Mouse (Mus musculus): ENCODE results near the gene Fosl1. TPM values are rescaled to one million over a fixed set of nuclear protein-coding genes. Genes with fewer than 3 reads are reported as not detected.

Gene Fosl1
- polyA plus RNA-seq, 1 experiment from 2014 or later, result not detected

DNA sequence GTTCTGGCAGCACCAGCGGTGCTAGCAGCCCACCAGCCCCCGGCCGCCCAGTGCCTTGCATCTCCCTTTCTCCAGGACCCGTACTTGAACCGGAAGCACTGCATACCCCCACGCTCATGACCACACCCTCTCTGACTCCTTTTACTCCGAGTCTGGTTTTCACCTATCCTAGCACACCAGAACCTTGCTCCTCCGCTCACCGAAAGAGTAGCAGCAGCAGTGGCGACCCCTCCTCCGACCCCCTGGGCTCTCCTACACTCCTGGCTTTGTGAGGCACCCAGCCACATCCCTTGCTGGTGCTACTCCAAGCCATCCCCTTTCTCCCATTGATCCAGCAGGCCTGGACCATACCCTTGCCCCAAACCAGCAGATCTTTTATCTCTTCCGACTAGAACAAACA, 7.7 kb downstream of the Fosl1 start:
- no peak for DNase-seq (ENCODE audit: low spot score)
- peaks cover 35% of the 10 kb centered on the region for H3K36me3 ChIP-seq
- H3K4me1 ChIP-seq, result peaks cover 39% of the 10 kb centered on the region
- peaks cover 29% of the 10 kb centered on the region for H3K27me3 ChIP-seq (ENCODE audit: low read depth, poor library complexity, severe bottlenecking)
- peak overlapping the region; percentile 79; the same call in 1 of the 2 replicates for H3K4me3 ChIP-seq
- 82% methylated on average over 12 of the region's 12 CpGs for WGBS
- no peaks in the 10 kb centered on the region for H3K9me3 ChIP-seq (replicated peaks)
- H3K27ac ChIP-seq, result no peak overlapping the region

DNA sequence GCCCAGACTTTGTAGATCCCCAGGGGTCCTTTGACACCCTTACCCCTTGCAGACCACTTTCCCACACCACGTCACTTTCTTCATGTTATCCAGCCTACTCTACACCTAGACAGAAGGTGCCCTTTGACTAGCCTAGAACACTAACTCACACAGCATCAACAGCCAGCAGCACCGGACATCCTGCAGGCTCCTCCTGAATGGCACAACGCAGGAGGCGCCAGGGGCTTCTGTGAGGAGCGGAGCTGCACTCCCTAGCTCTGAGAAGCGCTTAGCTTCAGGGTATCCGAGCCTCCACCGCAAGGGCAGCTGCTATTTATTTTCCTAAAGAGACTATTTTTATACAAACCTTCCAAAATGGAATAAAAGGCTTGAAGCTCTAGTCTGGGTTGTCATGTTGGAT, 8.2 kb downstream of the Fosl1 start:
- peak overlapping the region; percentile 95 for H3K27ac ChIP-seq
- peaks cover 35% of the 10 kb centered on the region for H3K36me3 ChIP-seq
- H3K4me1 ChIP-seq, result peaks cover 40% of the 10 kb centered on the region
- H3K27me3 ChIP-seq (ENCODE audit: low read depth, poor library complexity, severe bottlenecking), result peaks cover 24% of the 10 kb centered on the region
- 69% methylated on average over 8 of the region's 8 CpGs for WGBS
- DNase-seq (ENCODE audit: low spot score), result no peak
- H3K4me3 ChIP-seq, result peak overlapping the region; percentile 79
- no peaks in the 10 kb centered on the region for H3K9me3 ChIP-seq (replicated peaks)

DNA sequence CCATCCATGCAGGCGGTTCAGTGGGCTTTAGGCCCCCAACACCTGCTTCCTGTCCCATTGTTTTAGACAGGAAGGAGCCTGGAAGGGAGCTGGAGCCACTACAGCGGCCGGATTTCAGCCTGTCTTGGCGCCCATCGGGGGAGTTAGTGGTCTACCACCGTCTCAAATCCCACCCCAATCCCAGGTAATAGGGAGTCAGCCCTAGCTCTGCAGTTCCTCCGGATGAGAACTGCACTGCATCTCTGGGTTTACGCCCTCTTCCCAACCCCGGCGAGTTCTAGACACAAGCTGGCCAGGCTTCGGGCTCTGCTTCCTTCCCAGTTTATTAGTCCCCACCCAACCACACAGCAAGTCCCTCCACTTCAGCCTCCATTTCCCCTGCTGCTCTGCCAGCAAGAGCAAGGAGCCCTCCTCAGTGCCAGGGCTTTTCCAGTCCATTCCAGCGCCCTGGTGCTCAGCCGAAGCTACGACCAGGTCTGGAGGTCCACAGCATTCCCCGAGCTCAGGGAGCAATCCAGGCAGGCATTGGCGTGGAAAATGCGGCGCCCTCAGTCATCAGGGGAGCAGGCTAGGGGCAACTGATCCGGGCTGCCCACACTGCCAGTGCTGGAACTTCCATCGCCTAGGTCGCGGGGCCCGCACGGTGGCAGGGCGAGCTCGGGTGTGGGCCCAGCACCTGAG, 9.0 kb downstream of the Fosl1 start:
- Histone ChIP-seq H3K9me3 (replicated peaks) (no peaks in the 10 kb centered on the region), H3K4me3 (peak overlapping the region; percentile 79), H3K36me3 (peaks cover 34% of the 10 kb centered on the region), H3K27ac (peak overlapping the region; percentile 95), H3K27me3 (ENCODE audit: low read depth, poor library complexity, severe bottlenecking) (peaks cover 16% of the 10 kb centered on the region), H3K4me1 (peaks cover 47% of the 10 kb centered on the region)
- WGBS, result 6% methylated on average over 26 of the region's 26 CpGs
- peak; percentile 42 for DNase-seq (ENCODE audit: low spot score)

DNA sequence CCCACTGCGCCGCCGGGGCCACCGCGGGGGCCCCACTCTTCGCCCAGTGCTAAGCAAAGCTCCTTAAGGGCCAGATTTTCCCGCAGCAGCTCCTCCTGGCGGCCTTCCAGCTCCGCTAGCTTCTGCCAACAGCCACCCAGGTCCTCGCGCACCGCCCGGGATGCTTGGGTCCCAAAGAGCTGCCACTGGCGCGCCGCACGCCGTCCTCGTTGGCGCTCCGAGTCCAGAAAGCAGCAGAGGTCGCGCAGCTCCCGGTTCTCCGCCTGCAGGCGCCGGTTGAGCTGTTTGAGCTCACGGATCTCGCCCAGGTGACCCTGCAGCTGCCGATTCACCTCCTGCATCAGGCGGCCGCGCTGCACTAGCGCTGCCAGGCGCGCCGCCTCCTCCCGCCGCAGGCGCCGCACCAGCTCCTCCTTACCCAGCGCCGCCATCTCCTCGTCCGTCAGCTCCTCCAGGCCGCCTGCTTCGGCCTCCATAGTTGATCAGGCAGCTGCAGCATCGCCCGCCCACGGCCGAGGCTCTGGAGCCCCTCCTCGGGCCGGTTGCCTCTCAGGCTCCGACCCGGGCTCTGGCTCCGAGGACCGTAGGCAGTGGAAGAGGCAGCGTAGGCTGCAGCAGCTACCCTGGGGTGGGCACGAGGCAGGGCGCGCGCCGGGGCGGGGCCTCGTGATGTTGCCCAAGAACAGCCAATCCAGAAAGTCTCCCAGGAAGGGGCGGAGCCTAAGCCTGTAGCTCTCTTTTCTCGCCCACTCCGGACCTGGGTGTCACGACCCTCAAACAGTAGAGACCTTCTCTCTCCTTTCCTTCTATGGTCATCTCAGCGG, 9.8 kb downstream of the Fosl1 start:
- Histone ChIP-seq H3K27ac (peak overlapping the region; percentile 95), H3K9me3 (replicated peaks) (no peaks in the 10 kb centered on the region), H3K27me3 (ENCODE audit: low read depth, poor library complexity, severe bottlenecking) (peaks cover 11% of the 10 kb centered on the region), H3K4me3 (peak overlapping the region; percentile 79), H3K36me3 (peaks cover 37% of the 10 kb centered on the region), H3K4me1 (peaks cover 52% of the 10 kb centered on the region)
- under 1% methylated on average over 70 of the region's 70 CpGs for WGBS
- peak; percentile 95 for DNase-seq (ENCODE audit: low spot score)

DNA sequence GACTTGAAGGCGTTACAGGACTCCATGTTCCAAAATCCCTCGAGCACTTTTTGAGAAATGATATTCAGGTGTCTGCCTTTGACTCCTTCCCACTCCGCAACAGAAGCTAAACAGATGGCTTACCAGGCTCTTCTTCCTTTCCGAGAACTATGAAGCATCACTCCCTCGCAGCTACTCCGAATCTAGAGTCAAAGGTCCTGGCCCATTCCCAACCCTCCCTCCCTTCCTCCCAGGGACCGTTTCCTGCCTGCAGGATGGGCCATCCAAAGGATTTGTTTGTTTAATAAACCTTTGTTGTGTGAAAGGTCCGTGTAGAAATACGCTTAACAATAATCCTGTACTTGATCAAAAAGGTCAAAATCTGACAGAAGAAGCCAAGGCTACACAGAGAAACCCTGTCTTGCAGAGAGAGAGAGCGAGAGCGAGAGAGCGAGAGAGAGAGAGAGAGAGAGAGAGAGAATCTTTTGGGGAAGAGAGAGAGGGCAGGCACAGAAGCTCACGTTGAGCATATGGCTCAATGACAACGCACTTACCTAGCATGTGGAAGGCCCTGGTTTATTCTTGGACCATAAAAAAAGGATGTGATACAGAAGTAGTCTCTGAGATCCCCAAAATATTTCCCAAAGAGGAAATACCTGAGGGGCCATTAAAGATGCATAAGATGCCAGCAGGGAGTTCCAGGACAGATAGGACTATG, 10.5 kb downstream of the Fosl1 start, which contains the start of gene Ccdc85b:
Gene Ccdc85b (minus strand): TSS at position 149 of the 697 bp plus-strand sequence.
- H3K9me3 ChIP-seq (replicated peaks), result no peaks in the 10 kb centered on the region
- peaks cover 42% of the 10 kb centered on the region for H3K36me3 ChIP-seq
- peak within 1 kb of the TSS; percentile 79 for H3K4me3 ChIP-seq
- WGBS, result 18% methylated on average over 14 of the region's 14 CpGs
- peaks cover 11% of the 10 kb centered on the region for H3K27me3 ChIP-seq (ENCODE audit: low read depth, poor library complexity, severe bottlenecking)
- no peak for DNase-seq (ENCODE audit: low spot score)
- peak within 1 kb of the TSS; percentile 95 for H3K27ac ChIP-seq
- H3K4me1 ChIP-seq, result peaks cover 52% of the 10 kb centered on the region

DNA sequence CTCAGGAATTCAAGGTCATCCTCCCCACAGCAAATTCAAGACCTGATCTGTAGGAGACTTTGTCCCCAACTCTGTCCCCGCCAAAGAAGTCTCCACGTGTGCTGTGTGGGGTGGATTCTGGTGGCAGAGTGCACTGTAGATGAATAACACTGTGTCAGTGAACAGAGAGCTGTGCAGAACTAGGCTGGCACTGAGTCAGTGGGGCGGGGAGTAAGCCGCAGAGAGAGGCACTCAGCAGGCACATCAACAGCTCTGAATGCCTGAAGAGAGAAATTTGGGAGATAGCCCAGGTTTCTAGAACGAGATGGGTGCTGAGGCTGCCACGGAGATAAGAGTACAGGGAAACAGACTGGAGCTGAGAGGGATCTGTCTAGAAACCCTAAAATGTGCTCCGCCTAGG, 11.7 kb downstream of the Fosl1 start:
- H3K36me3 ChIP-seq, result peaks cover 44% of the 10 kb centered on the region
- H3K27ac ChIP-seq, result no peak overlapping the region
- no peaks in the 10 kb centered on the region for H3K9me3 ChIP-seq (replicated peaks)
- H3K27me3 ChIP-seq (ENCODE audit: low read depth, poor library complexity, severe bottlenecking), result peaks cover 11% of the 10 kb centered on the region
- no peak overlapping the region for H3K4me3 ChIP-seq
- H3K4me1 ChIP-seq, result peaks cover 56% of the 10 kb centered on the region
- 72% methylated on average over 7 of the region's 7 CpGs for WGBS
- DNase-seq (ENCODE audit: low spot score), result no peak

DNA sequence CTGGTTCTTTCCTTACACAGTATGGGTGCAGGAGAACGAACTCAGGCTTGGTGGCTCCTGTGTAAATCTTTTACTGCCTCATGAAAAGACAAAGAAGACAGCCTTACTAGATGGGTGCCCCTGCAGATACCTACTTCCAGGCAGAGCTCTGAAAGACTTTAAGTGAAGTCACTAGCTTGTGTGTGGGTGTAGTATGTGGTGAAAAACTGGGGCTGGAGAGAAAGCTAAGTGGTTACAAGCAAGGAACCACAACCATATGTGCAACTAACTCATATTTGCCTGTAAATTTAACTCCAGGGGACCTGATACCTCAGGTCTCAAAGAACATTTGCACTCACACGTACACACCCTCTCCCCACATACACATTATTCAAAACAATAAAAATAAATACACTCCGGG, 12.5 kb downstream of the Fosl1 start:
- Histone ChIP-seq H3K9me3 (replicated peaks) (no peaks in the 10 kb centered on the region), H3K27me3 (ENCODE audit: low read depth, poor library complexity, severe bottlenecking) (peaks cover 11% of the 10 kb centered on the region), H3K4me1 (peaks cover 58% of the 10 kb centered on the region), H3K27ac (peak overlapping the region; percentile 89), H3K36me3 (peaks cover 44% of the 10 kb centered on the region), H3K4me3 (peak overlapping the region; percentile 85)
- WGBS, result 27% methylated on average over 3 of the region's 3 CpGs
- DNase-seq (ENCODE audit: low spot score), result no peak

DNA sequence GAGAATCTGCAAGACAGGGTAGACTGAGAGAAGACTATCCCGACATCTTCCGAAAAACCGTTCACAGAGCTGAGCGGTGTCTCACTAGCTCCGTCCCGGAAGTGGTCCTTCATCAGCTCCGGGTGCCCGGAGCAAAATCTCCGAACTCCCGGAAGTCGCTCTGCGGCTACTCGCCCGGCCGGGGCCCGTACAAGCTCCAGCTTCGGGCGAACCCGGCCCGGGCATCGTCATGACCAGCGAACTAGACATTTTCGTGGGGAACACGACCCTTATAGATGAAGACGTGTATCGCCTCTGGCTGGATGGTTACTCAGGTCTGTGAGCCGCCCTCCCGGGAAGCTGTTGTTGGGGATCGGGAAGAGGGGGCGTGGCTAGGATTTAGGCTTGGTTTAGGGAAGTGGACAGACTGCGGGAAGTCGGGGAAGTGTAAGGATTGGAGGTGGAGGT, 13.1 kb downstream of the Fosl1 start, which contains the start of gene Fibp:
Gene Fibp (plus strand): TSS at position 151 of the 447 bp plus-strand sequence.
- H3K4me1 ChIP-seq, result peaks cover 53% of the 10 kb centered on the region
- DNase-seq (ENCODE audit: low spot score), result peak; percentile 97
- H3K9me3 ChIP-seq (replicated peaks), result no peaks in the 10 kb centered on the region
- under 1% methylated on average over 32 of the region's 32 CpGs for WGBS
- peaks cover 44% of the 10 kb centered on the region for H3K36me3 ChIP-seq
- H3K4me3 ChIP-seq, result peak within 1 kb of the TSS; percentile 85
- H3K27ac ChIP-seq, result peak within 1 kb of the TSS; percentile 89
- peaks cover 11% of the 10 kb centered on the region for H3K27me3 ChIP-seq (ENCODE audit: low read depth, poor library complexity, severe bottlenecking)

DNA sequence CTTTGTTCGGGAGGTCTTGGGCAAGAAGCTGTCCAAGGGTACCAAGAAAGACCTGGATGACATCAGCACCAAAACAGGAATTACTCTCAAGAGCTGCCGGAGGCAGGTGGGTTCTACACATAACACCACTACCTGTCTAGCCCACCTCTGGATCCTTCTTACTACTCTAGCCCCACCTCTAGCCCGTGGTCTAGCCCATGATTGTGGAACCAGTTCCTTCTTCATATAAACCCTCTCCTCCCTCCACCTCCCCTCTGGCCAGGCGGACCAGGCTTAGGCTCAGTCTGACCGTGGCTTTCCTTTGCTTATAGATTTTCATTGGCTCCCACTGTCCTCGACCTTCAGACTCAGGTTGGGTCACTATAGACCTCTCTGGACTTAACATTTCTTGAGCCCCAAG, 14.1 kb downstream of the Fosl1 start:
- Histone ChIP-seq H3K4me1 (peaks cover 43% of the 10 kb centered on the region), H3K27me3 (ENCODE audit: low read depth, poor library complexity, severe bottlenecking) (peaks cover 11% of the 10 kb centered on the region), H3K9me3 (replicated peaks) (no peaks in the 10 kb centered on the region), H3K27ac (no peak overlapping the region), H3K4me3 (peak overlapping the region; percentile 85), H3K36me3 (peaks cover 50% of the 10 kb centered on the region)
- no peak for DNase-seq (ENCODE audit: low spot score)
- WGBS, result 91% methylated on average over 6 of the region's 6 CpGs

DNA sequence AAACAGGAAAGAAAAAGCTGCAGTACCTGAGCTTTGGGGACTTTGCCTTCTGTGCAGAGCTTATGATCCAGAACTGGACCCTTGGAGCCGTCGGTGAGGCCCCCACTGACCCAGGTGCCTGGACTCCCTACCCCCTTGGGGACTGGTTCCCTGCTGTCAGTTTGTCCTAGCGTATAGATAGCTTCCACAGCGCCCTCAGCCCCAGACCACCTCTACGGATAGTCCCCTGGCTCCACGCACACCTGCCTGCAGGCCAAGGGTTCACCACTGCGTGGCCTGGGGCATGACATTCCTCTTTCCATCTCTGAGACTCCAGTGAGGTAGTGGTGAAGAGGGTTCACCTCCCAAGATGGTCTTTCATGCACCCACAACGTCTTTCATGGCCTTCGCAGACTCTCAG, 15.9 kb downstream of the Fosl1 start:
- WGBS, result 89% methylated on average over 9 of the region's 9 CpGs
- Histone ChIP-seq H3K4me1 (peaks cover 25% of the 10 kb centered on the region), H3K9me3 (replicated peaks) (no peaks in the 10 kb centered on the region), H3K27me3 (ENCODE audit: low read depth, poor library complexity, severe bottlenecking) (peaks cover 11% of the 10 kb centered on the region), H3K36me3 (peaks cover 68% of the 10 kb centered on the region), H3K4me3 (peak overlapping the region; percentile 35; the same call in 1 of the 2 replicates), H3K27ac (no peak overlapping the region)
- no peak for DNase-seq (ENCODE audit: low spot score)

DNA sequence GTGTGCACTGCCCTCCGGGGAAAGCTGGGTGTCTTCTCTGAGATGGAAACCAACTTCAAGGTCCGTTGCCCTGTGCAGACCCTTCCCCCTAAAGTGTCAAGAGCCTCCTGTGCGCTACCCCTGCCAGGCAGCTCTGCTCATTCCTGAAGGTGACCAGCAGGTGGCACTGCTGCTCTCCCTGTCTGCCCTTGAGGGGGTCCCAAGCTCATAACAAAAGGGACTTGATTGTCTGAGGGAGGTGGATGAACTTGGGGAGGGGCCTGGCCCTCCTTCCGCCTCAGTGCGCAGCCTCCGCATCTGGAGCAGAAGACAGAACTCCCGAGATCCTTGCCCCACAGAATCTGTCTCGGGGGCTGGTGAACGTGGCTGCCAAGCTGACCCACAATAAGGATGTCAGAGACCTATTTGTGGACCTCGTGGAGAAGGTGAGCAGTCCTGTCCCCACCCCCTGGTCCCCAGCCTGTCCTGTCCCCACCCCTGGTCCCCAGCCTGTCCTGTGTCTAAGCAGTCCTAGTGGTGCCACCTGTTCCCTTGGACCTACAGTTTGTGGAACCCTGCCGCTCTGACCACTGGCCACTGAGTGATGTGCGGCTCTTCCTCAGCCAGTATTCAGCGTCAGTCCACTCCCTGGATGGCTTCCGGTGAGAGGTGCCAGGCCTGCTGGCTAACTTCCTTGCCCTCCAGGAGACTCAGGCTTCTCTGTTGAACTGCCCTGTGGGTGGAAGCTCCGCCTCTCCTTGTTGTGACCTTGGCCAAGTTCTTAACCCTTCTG, 16.6 kb downstream of the Fosl1 start:
- Histone ChIP-seq H3K27ac (peak overlapping the region; percentile 87), H3K27me3 (ENCODE audit: low read depth, poor library complexity, severe bottlenecking) (peaks cover 5% of the 10 kb centered on the region), H3K36me3 (peaks cover 70% of the 10 kb centered on the region), H3K4me1 (peaks cover 25% of the 10 kb centered on the region), H3K9me3 (replicated peaks) (no peaks in the 10 kb centered on the region), H3K4me3 (peak overlapping the region; percentile 35)
- 64% methylated on average over 15 of the region's 15 CpGs for WGBS
- peak; percentile 84 for DNase-seq (ENCODE audit: low spot score)

DNA sequence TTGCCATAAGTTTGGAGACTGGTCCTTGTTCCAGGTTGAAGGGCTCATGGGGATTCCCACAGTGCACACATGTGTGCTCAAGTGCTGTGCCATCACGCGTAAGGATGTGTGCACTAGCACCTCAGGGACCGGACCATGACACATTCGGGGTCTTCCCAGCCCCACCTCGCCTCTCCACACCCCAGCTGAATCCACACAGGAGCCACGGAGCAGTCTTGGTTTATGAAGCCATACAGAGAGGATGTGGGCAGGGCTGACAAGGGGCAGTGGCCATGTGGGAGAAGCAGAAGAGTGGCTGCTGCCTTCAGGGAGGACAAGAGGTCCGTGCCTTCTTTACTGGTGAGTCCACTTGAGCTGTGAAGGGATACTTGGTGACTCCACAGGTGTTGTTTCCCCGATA, 17.7 kb downstream of the Fosl1 start:
- WGBS, result 94% methylated on average over 8 of the region's 8 CpGs
- peaks cover 70% of the 10 kb centered on the region for H3K36me3 ChIP-seq

More for the DNA sequence above, 17.7 kb downstream of the Fosl1 start:
- no peak for DNase-seq (ENCODE audit: low spot score)
- H3K4me3 ChIP-seq, result no peak overlapping the region
- peaks cover 23% of the 10 kb centered on the region for H3K4me1 ChIP-seq
- no peaks in the 10 kb centered on the region for H3K9me3 ChIP-seq (replicated peaks)
- H3K27me3 ChIP-seq (ENCODE audit: low read depth, poor library complexity, severe bottlenecking), result no peaks in the 10 kb centered on the region
- H3K27ac ChIP-seq, result no peak overlapping the region

Data from limb, embryonic 10.5 days (tissue).